Mouse (Mus musculus): ENCODE measurements at regions not wholly inside any gene's neighbourhood (a gene's known extent, or its start where the extent isn't known, plus 50 kb on each side); places are given as distances from the start of the nearest gene placed in this dataset.

GRCm38 (mm10) chr11:19531255-19532003, 392.7 kb upstream of the Spred2 start:
- Histone ChIP-seq H3K9ac (no peak overlapping the region), H3K36me3 (no peaks in the 10 kb centered on the region), H3K4me2 (no peak overlapping the region), H3K4me3 (no peak overlapping the region), H3K27ac (no peak overlapping the region), H3K9me3 (no peaks in the 10 kb centered on the region), H3K27me3 (peaks cover 3% of the 10 kb centered on the region; the same call in 1 of the 2 replicates), H3K4me1 (peaks cover 6% of the 10 kb centered on the region)
- ATAC-seq (ENCODE audit: insufficient number of reproducible peaks, low FRiP score, low TSS enrichment, low read depth): no peak
- 34% methylated on average over 20 of the region's 20 CpGs for WGBS

- 72% methylated on average over 7 of the region's 7 CpGs for WGBS
- no peaks in the 10 kb centered on the region for H3K36me3 ChIP-seq
- H3K9me3 ChIP-seq: no peaks in the 10 kb centered on the region
- no peak overlapping the region for H3K4me3 ChIP-seq
- H3K9ac ChIP-seq: no peak overlapping the region
- peaks cover 3% of the 10 kb centered on the region; the same call in 1 of the 2 replicates for H3K27me3 ChIP-seq
- no peak overlapping the region for H3K4me2 ChIP-seq
- H3K4me1 ChIP-seq: peaks cover 6% of the 10 kb centered on the region
- no peak overlapping the region for H3K27ac ChIP-seq
- no peak for ATAC-seq (ENCODE audit: insufficient number of reproducible peaks, low FRiP score, low TSS enrichment, low read depth)
These were observed 391.3 kb upstream of the Spred2 start for GRCm38 (mm10) chr11:19532867-19533266.

DNA sequence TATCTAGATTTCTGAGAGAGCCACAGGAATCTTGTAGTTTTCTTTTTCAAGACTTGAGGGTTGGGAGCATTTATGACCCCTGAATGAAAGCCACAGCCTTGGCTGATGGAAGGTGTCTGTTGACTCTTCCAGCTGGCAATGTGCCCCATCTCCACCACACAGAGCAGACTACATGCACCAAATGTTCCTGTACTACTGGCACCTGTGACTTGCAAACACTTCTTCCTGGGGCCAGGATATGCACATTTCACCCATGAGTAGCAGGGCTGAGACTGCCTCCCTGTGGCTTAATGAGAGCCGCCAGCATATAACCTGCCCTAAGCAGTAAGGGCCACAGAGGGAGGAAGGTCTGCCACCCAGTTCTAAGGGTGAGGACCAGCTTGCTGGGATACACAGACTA, 390.5 kb upstream of the Spred2 start:
- H3K4me2 ChIP-seq: no peak overlapping the region
- ATAC-seq (ENCODE audit: insufficient number of reproducible peaks, low FRiP score, low TSS enrichment, low read depth): no peak
- peaks cover 6% of the 10 kb centered on the region for H3K4me1 ChIP-seq
- no peak overlapping the region for H3K4me3 ChIP-seq
- no peak overlapping the region for H3K27ac ChIP-seq
- peaks cover 3% of the 10 kb centered on the region; the same call in 1 of the 2 replicates for H3K27me3 ChIP-seq
- H3K9me3 ChIP-seq: no peaks in the 10 kb centered on the region
- no peak overlapping the region for H3K9ac ChIP-seq
- WGBS: 50% methylated on average over 1 of the region's 1 CpGs
- no peaks in the 10 kb centered on the region for H3K36me3 ChIP-seq

- Histone ChIP-seq H3K27me3 (peaks cover 3% of the 10 kb centered on the region; the same call in 1 of the 2 replicates), H3K9ac (no peak overlapping the region), H3K27ac (no peak overlapping the region), H3K4me3 (no peak overlapping the region), H3K4me2 (no peak overlapping the region), H3K4me1 (peaks cover 8% of the 10 kb centered on the region), H3K9me3 (no peaks in the 10 kb centered on the region), H3K36me3 (no peaks in the 10 kb centered on the region)
- WGBS: 70% methylated on average over 1 of the region's 1 CpGs
- no peak for ATAC-seq (ENCODE audit: insufficient number of reproducible peaks, low FRiP score, low TSS enrichment, low read depth)
These were observed 389.0 kb upstream of the Spred2 start for GRCm38 (mm10) chr11:19535215-19535614.

- Histone ChIP-seq H3K27me3 (no peaks in the 10 kb centered on the region), H3K4me2 (no peak overlapping the region), H3K36me3 (no peaks in the 10 kb centered on the region), H3K9me3 (no peaks in the 10 kb centered on the region), H3K4me3 (no peak overlapping the region), H3K9ac (no peak overlapping the region), H3K27ac (no peak overlapping the region), H3K4me1 (no peaks in the 10 kb centered on the region)
- ATAC-seq (ENCODE audit: insufficient number of reproducible peaks, low FRiP score, low TSS enrichment, low read depth): no peak
- 23% methylated on average over 4 of the region's 4 CpGs for WGBS
These were observed 377.9 kb upstream of the Spred2 start for GRCm38 (mm10) chr11:19546226-19546625.

DNA sequence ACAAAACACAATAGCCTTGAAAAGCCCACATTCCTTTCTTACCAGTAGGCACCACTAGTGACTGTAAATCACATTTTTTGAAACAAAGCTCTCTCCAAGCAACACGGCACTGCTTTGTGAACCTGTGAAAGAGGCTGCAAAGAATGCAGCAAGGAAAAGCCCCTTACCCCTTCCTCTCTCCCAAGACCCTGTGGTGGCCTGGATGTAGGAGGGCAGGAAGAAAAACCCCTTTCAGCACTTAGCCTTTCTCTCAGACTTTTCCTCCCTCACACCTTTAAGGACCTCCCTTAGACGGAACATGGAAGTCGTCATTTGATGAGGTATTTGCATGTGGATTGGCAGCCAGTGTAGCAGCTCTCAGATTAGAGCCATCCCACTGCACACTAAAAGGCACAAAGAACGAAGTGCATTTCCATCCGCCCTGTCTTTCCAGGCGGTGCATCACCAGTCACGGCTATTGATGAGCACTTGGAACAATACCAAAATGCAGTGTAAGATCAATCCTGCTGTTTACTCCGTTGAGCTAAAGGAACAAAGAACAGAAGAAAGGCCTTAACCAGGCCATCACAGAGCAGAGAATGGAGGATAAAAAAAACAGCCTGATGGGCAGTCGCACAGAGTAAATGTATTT, 369.7 kb upstream of the Spred2 start:
- ATAC-seq (ENCODE audit: insufficient number of reproducible peaks, low FRiP score, low TSS enrichment, low read depth): no peak
- Histone ChIP-seq H3K27me3 (no peaks in the 10 kb centered on the region), H3K9me3 (no peaks in the 10 kb centered on the region), H3K36me3 (no peaks in the 10 kb centered on the region), H3K4me2 (no peak overlapping the region), H3K4me3 (no peak overlapping the region), H3K27ac (no peak overlapping the region), H3K4me1 (no peaks in the 10 kb centered on the region), H3K9ac (no peak overlapping the region)
- 66% methylated on average over 9 of the region's 9 CpGs for WGBS

DNA sequence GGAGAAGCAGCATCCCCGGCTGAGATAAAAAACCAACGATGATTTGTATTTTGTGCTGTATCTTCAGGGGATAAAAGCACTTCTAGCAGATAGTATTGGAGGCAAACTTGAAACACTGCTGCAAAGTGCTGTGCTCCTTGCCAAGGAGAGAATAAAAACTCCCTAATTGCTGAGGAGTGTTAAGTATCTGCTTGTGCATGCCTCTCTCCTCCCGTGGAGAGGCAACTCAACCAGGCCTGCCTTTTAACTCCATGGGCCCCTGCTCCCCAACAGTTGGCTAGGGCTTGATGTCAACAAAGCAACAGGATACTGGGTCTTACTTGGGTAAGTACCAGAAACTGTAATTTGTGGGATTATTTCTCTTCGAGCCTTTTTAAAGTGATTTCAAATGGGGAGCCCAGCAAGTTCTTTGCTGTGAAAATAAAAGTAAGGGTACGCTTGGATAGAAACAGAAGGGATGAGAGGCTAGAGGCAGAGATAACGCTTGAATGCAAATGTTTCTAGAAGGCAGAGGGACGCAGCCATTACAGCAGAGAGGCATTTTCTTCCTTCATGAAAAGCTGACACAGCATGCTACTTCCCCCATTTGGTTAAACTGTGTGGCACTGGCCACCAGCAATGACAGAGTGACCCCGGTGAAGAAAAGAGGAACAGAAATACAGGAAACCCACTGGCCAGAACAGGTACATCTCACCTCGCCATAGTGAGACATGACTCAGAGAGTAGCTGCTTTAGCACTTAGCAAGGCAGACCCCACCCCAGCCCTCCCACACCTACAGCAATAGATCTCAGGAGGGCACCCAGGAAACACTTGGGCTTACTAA, 369.0 kb upstream of the Spred2 start:
- no peaks in the 10 kb centered on the region for H3K36me3 ChIP-seq
- H3K4me1 ChIP-seq: no peaks in the 10 kb centered on the region
- H3K4me3 ChIP-seq: no peak overlapping the region
- H3K4me2 ChIP-seq: no peak overlapping the region
- ATAC-seq (ENCODE audit: insufficient number of reproducible peaks, low FRiP score, low TSS enrichment, low read depth): no peak
- no peaks in the 10 kb centered on the region for H3K9me3 ChIP-seq
- no peak overlapping the region for H3K9ac ChIP-seq
- 68% methylated on average over 9 of the region's 9 CpGs for WGBS
- no peaks in the 10 kb centered on the region for H3K27me3 ChIP-seq
- no peak overlapping the region for H3K27ac ChIP-seq

- no peaks in the 10 kb centered on the region for H3K4me1 ChIP-seq
- H3K36me3 ChIP-seq: no peaks in the 10 kb centered on the region
- H3K9me3 ChIP-seq: no peaks in the 10 kb centered on the region
- H3K27me3 ChIP-seq: no peaks in the 10 kb centered on the region
- WGBS: 80% methylated on average over 7 of the region's 7 CpGs
- H3K4me3 ChIP-seq: no peak overlapping the region
- no peak for ATAC-seq (ENCODE audit: insufficient number of reproducible peaks, low FRiP score, low TSS enrichment, low read depth)
- H3K27ac ChIP-seq: no peak overlapping the region
- no peak overlapping the region for H3K9ac ChIP-seq
- H3K4me2 ChIP-seq: no peak overlapping the region
These were observed 363.7 kb upstream of the Spred2 start for GRCm38 (mm10) chr11:19560452-19560851.

DNA sequence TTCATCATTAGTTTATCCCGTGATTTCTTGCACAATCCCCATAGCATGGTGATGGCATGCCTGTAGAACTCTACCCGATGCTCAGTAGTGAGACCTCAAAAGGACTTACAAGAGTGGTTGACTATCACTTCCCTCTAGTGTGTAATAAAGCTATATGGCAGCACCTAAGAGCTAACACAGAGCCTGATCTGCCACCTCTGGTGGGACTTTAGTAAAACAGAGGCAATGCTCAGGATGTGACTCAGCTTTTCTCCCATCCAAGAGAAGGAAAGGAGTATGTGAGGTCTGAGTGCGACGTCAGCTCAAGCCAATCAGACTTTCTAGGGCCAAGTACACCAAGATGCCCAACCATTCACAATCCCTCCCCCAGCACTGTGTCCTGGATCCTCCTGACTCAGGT, 361.5 kb upstream of the Spred2 start:
- 87% methylated on average over 4 of the region's 4 CpGs for WGBS
- Histone ChIP-seq H3K27me3 (no peaks in the 10 kb centered on the region), H3K27ac (no peak overlapping the region), H3K9me3 (no peaks in the 10 kb centered on the region), H3K4me1 (no peaks in the 10 kb centered on the region), H3K36me3 (no peaks in the 10 kb centered on the region), H3K9ac (no peak overlapping the region), H3K4me3 (no peak overlapping the region), H3K4me2 (no peak overlapping the region)
- no peak for ATAC-seq (ENCODE audit: insufficient number of reproducible peaks, low FRiP score, low TSS enrichment, low read depth)

GRCm38 (mm10) chr11:19585228-19585627, 338.9 kb upstream of the Spred2 start:
- WGBS: 85% methylated on average over 7 of the region's 7 CpGs
- Histone ChIP-seq H3K27me3 (no peaks in the 10 kb centered on the region), H3K4me3 (no peak overlapping the region), H3K36me3 (no peaks in the 10 kb centered on the region), H3K9ac (no peak overlapping the region), H3K9me3 (no peaks in the 10 kb centered on the region), H3K27ac (no peak overlapping the region), H3K4me1 (no peaks in the 10 kb centered on the region), H3K4me2 (no peak overlapping the region)
- ATAC-seq (ENCODE audit: insufficient number of reproducible peaks, low FRiP score, low TSS enrichment, low read depth): no peak

DNA sequence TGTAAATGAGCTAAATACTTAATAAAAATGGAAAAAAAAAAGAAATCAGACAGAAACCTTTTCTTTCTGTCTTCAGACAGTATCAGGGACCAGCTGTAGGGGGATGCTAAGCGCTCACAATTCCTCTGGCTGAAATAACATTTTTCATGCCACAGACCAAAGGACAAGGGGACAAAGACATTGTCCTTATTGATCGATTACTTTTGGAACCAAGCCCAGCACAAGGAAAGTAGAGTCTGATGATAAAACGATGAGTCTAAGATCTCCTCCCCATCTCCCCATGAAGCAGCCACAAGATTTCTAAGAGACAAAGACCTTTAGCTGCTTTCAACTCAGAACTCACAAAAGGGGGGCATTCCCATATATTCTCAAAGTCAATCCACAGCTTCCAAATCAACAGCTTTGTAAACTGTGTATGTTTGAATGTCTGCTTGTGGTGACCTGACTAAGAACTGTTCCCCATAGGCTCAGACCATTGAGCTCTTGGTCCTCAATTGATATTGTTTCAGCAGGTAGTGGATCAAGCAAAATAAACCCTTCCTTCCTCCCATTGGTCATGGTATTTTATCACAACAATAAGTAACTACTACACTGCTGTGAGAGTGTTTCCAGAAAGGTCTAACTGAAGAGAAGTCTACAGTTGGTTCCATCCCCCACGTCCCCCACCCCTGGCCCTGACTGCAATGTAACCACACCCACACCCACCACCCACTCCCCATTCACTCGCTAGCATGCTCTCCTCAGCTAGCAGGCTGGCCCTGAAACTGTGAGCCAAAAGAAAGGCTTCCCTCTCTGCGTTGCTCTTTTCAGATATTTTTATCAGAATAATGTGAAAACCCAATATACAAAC, 331.4 kb upstream of the Spred2 start:
- Histone ChIP-seq H3K27ac (no peak overlapping the region), H3K9ac (no peak overlapping the region), H3K27me3 (no peaks in the 10 kb centered on the region), H3K9me3 (no peaks in the 10 kb centered on the region), H3K4me1 (no peaks in the 10 kb centered on the region), H3K36me3 (no peaks in the 10 kb centered on the region), H3K4me2 (no peak overlapping the region), H3K4me3 (no peak overlapping the region)
- WGBS: 89% methylated on average over 6 of the region's 6 CpGs
- ATAC-seq (ENCODE audit: insufficient number of reproducible peaks, low FRiP score, low TSS enrichment, low read depth): no peak

Measured in limb, embryonic 15.5 days (tissue).